Mouse (Mus musculus) gastrocnemius, postnatal 36 days (tissue): Measurements from ENCODE around the gene Arid1a. TPM values are rescaled to one million over a fixed set of nuclear protein-coding genes. Genes with fewer than 3 reads are reported as not detected.

Experiments
- DNase-seq, 2 experiments: peaks; one replicate each; pipeline ENCODE4 v3.0.0; 2022
- intact Hi-C: fragments of 180-260 bp; cut with DNase I; formaldehyde crosslinking; loops from one replicate; pipeline ENCODE4 v1.15.1; 2025
- total RNA-seq, 2 experiments: library from RNA; stranded (reverse); gene quantifications; 2 replicates each; pipeline ENCODE4 v1.2.3; 2021

Arid1a gene
- total RNA-seq, 2 experiments from 2014 or later: 18.1 to 24.4 TPM

DNA sequence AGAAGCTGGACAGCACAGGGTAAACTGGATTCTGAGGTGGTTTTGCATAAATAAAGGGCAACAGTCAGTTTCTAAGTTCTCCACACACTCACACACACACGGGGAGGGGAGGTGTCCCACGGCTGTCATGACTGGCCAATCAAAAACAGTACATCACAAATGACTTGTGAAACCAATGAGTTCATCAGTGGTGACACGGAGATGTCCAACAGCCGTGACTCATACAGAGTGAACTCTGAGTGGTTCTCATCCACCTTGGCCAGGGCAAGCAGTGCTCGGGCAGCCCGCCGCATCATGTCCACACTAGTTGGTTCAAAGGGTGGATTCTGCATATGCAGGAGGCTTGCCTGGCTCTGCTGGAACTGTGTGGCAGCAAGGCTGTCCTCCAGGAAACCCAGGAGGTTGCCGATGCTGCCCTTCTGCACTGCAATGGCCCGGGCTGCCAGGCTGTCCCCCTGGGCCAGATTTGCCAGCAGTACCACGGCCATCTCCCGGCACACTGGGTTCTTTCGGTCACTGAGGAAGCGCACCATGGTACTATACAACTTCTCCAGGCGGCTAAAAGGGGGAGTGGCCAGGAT, 76.3 kb downstream of the Arid1a start:
- no peak for DNase-seq
- intact Hi-C loops: no loop called here

DNA sequence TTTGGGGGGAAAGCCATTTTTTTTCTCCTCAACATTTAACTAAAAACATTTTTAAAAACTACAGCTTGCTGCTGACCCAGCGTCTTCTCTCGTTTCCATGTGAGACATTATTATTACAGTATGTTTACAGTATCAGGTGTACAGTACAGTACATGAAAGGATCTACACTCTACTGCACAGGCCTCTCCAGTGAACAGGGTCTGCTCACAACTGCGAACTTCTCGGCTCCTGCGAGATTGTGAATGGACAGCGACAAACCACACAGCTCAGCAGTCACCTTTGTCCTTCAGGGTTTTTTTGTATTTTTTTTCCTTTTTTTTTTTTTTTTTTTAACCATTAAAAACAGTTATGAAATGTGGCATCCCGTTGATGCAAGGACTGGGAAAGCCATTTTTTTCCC, 76.9 kb downstream of the Arid1a start:
- DNase-seq: no peak
- intact Hi-C loops: no loop called here

- DNase-seq: no peak
- intact Hi-C loops: no loop called here
Measured at GRCm38 (mm10) chr4:133677266-133677665, 79.3 kb downstream of the Arid1a start.

- intact Hi-C loops: no loop called here
- no peak for DNase-seq
Measured at GRCm38 (mm10) chr4:133676189-133676588, 80.4 kb downstream of the Arid1a start.

- intact Hi-C loops: no loop called here
- DNase-seq: peak in 1 of 2 experiments; percentile 53
Measured at GRCm38 (mm10) chr4:133675594-133676016, 81.0 kb downstream of the Arid1a start.

- intact Hi-C loops: loop anchor here (1.0 to 5.0 kb wide), 2 partner anchors 78 to 138 kb away; no protein-coding TSS in a partner anchor
- no peak for DNase-seq
Measured at GRCm38 (mm10) chr4:133674331-133674695, 82.3 kb downstream of the Arid1a start.

DNA sequence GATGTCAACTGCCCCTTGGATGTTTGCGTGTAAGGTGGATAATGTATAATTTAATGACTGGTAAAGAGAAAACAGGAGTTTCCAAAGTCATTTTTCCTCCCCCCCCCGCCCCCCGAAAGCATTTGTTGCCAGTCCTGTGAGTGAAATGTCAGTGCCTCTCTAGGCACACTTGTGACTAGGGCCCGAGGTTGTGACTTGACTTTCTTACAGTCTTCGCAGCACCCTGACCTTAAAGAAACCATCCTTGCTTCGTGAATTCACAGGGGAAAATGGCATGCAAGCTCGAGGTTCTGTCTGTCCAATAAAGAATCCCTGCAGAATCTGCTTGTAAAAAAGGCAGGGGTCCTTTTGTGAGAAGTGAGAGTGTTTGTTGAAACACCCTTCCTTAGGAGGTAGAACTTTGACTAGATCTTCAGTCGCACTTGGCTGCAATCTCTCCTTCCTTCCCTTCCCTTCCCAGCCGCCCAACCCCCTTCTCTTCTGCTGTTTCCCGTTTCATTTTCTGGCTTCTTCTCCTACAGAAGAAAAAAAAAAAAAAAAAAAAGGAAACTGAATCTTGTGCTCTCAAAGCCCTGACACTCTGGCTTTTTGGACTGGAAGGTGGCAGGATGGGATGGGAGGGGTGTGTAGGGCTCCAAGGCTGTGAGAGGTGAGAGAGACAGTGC, 82.8 kb downstream of the Arid1a start:
- DNase-seq: peak in 1 of 2 experiments; percentile 57
- intact Hi-C loops: loop anchor here (1.0 to 5.0 kb wide), 2 partner anchors 79 to 139 kb away; no protein-coding TSS in a partner anchor

DNA sequence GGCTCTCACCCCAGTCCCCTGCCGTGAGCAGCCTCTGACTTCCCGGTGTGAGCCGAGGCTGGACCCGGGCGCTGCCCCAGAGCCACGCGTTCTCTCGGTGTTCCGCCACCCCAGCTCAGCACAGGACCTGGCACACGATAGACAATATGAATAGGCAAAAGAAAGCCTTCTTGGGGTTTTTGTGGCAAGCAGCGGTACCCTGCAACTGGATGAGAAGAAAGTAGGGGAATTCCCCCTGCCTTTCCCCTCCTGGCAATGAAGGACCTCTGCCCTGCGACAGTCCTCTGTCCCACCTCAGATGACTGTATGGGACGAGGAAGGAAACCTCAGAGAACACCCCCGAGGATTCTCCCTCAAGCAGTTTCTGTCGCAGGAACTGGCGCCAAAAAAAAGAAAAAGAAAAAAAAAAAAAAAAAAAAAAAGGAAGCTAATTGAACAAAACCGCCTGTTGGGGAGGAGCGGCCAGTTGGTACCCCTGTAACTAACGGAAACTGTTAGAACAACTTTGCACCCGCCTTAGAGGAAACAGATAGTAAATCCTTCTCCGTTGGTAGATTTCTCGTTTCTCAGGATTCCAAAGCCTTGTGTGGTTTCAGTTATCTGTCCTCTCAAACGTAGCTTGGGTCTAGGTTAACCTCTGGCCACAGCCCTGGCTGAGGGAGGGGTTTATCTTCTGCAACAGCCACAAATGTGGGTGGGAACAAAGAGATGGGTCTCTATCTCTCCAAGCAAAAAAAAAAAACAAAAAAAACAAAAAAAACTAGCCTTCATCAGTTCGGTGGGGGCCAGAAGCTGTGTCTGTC, 83.5 kb downstream of the Arid1a start:
- intact Hi-C loops: loop anchor here (5.0 kb wide), 1 partner anchor 139 kb away; no protein-coding TSS in a partner anchor
- DNase-seq: no peak

GRCm38 (mm10) chr4:133671881-133672844, 84.4 kb downstream of the Arid1a start, which contains the start of gene Pigv:
Gene Pigv (minus strand): TSS chr4:133672647.
- intact Hi-C loops: loop anchor here (1.0 to 5.0 kb wide), 3 partner anchors 103 to 157 kb away; no protein-coding TSS in a partner anchor
- DNase-seq: peak; percentile 91 to 96

- peak; percentile 77 to 80 for DNase-seq
- intact Hi-C loops: loop anchor here (1.0 to 5.0 kb wide), 3 partner anchors 104 to 157 kb away; no protein-coding TSS in a partner anchor
Measured at GRCm38 (mm10) chr4:133671184-133671880, 85.2 kb downstream of the Arid1a start.

DNA sequence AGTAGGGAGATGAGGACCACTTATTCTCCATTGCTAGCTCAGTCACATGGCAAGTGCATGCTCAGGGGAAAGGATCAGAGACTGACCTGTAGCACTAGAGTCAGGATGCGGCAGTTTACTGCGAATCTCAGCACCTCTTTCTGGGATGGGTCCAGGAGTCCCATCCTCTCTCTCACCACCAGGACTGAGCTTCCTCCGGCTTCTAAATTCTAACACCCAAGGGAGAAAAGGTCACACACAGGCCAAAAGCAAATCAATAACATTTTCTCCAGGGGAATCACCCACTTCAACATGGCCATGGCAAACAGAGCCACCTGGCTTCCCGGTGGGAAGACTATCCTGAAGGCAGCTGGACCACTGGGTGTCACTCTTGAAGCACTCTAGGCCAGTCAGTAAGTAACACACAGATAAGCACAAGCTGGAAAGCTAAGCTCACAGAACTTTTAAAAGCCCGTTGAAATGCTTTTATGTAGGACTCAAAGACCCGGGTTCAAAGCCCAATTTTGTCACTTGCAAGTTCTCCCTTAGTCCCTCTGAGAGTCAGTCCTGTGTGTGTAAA, 86.8 kb downstream of the Arid1a start:
- intact Hi-C loops: loop anchor here (2.0 to 5.0 kb wide), 2 partner anchors 143 to 159 kb away; no protein-coding TSS in a partner anchor
- DNase-seq: no peak

DNA sequence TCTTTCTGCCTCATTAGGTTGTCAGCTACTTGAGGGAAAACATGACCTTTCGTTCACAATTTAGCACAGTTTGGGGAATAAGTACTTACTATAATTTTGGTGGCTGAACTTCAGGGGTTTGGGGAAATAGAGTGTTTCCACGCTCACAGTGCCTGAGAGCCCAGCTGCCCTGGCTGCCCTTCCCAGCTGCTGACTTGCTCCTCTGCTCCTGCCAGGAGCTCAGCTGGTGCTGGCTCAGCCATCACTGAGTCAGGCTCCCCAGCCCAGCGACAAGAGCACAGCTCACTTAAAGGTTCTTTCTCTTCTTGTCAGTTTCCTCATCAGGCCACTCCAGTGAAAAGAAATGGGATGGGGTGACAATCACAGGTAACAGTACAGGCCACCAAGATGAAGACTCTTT, 88.0 kb downstream of the Arid1a start:
- intact Hi-C loops: no loop called here
- DNase-seq: peak in 1 of 2 experiments; percentile 45

DNA sequence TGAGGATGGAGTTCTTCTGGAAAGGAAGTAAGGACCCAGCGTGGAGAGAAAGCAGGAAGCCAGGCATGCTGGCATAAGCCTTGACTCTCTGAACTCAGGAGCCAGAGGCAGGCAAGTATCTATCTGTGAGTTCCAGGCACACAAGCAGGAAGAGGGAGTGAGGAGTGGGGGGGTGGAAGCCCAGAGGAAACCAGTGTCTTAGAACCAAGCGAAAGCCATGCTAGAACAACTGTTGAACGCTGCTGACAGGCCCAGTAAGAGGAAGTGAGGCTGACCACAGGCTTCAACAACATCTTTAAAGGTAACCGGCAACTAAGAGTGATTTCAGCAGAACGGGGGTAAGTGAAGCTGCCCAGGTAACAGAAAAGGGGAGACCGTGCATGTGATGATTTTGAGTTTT, 90.4 kb downstream of the Arid1a start:
- intact Hi-C loops: no loop called here
- no peak for DNase-seq

GRCm38 (mm10) chr4:133665118-133665517, 91.5 kb downstream of the Arid1a start:
- intact Hi-C loops: no loop called here
- DNase-seq: no peak

- intact Hi-C loops: no loop called here
- DNase-seq: no peak
Measured at GRCm38 (mm10) chr4:133662945-133663344, 93.6 kb downstream of the Arid1a start.

GRCm38 (mm10) chr4:133662421-133662820, 94.1 kb downstream of the Arid1a start:
- intact Hi-C loops: no loop called here
- no peak for DNase-seq

- peak; percentile 75 to 80 for DNase-seq
- intact Hi-C loops: no loop called here
Measured at GRCm38 (mm10) chr4:133660193-133661155, 96.1 kb downstream of the Arid1a start.
